Mouse (Mus musculus): Measurements from ENCODE around the gene Sft2d1. TPM values are rescaled to one million over a fixed set of nuclear protein-coding genes. Genes with fewer than 3 reads are reported as not detected.
"Not testable (repeated sequence)": the region's sequence is repeated elsewhere in the genome, so short reads cannot be mapped to it uniquely, and the experiment has no call there.

The Sft2d1 gene
- polyA plus RNA-seq, 1 experiment = 56.3 TPM

GRCm38 (mm10) chr17:8330602-8331001, 19.7 kb downstream of the Sft2d1 start:
- Histone ChIP-seq H3K27ac (ENCODE audit: insufficient read depth, low read length) (no peak overlapping the region), H3K4me3 (ENCODE audit: insufficient read depth, low read length) (no peak overlapping the region), H3K4me1 (ENCODE audit: control insufficient read depth, insufficient read depth, low read length) (no peaks in the 10 kb centered on the region)
- TF ChIP-seq CTCF (IDR thresholded peaks at IDR 0.05; ENCODE audit: borderline replicate concordance, insufficient read depth, low read length) (no peak), POLR2A (IDR thresholded peaks at IDR 0.05; ENCODE audit: low read depth, low read length) (no peak)

- not testable (repeated sequence) for H3K27ac ChIP-seq (ENCODE audit: insufficient read depth, low read length); H3K4me3 ChIP-seq (ENCODE audit: insufficient read depth, low read length); H3K4me1 ChIP-seq (ENCODE audit: control insufficient read depth, insufficient read depth, low read length)
These were observed 26.3 kb downstream of the Sft2d1 start, which contains the start of gene Prr18 for GRCm38 (mm10) chr17:8337159-8337558. Prr18 (plus strand) TSS chr17:8337459.

- H3K27ac ChIP-seq (ENCODE audit: insufficient read depth, low read length) = no peak overlapping the region
- no peaks in the 10 kb centered on the region for H3K4me1 ChIP-seq (ENCODE audit: control insufficient read depth, insufficient read depth, low read length)
- TF ChIP-seq CTCF (IDR thresholded peaks at IDR 0.05; ENCODE audit: borderline replicate concordance, insufficient read depth, low read length) (no peak), POLR2A (IDR thresholded peaks at IDR 0.05; ENCODE audit: low read depth, low read length) (no peak)
- no peak overlapping the region for H3K4me3 ChIP-seq (ENCODE audit: insufficient read depth, low read length)
These were observed 28.9 kb downstream of the Sft2d1 start for GRCm38 (mm10) chr17:8339666-8340374.

GRCm38 (mm10) chr17:8340407-8341359, 29.8 kb downstream of the Sft2d1 start:
- Histone ChIP-seq H3K4me1 (ENCODE audit: control insufficient read depth, insufficient read depth, low read length) (no peaks in the 10 kb centered on the region), H3K27ac (ENCODE audit: insufficient read depth, low read length) (no peak overlapping the region), H3K4me3 (ENCODE audit: insufficient read depth, low read length) (peak overlapping the region; percentile 4)
- TF ChIP-seq POLR2A (IDR thresholded peaks at IDR 0.05; ENCODE audit: low read depth, low read length) (no peak), CTCF (IDR thresholded peaks at IDR 0.05; ENCODE audit: borderline replicate concordance, insufficient read depth, low read length) (no peak)

- Histone ChIP-seq H3K4me1 (ENCODE audit: control insufficient read depth, insufficient read depth, low read length) (no peaks in the 10 kb centered on the region), H3K4me3 (ENCODE audit: insufficient read depth, low read length) (peak overlapping the region; percentile 4), H3K27ac (ENCODE audit: insufficient read depth, low read length) (no peak overlapping the region)
- TF ChIP-seq CTCF (IDR thresholded peaks at IDR 0.05; ENCODE audit: borderline replicate concordance, insufficient read depth, low read length) (no peak), POLR2A (IDR thresholded peaks at IDR 0.05; ENCODE audit: low read depth, low read length) (no peak)
These were observed 30.6 kb downstream of the Sft2d1 start for GRCm38 (mm10) chr17:8341360-8341963.

GRCm38 (mm10) chr17:8342706-8343105, 31.8 kb downstream of the Sft2d1 start:
- H3K4me1 ChIP-seq (ENCODE audit: control insufficient read depth, insufficient read depth, low read length) = no peaks in the 10 kb centered on the region
- H3K27ac ChIP-seq (ENCODE audit: insufficient read depth, low read length) = no peak overlapping the region
- no peak overlapping the region for H3K4me3 ChIP-seq (ENCODE audit: insufficient read depth, low read length)
- no peak for TF ChIP-seq CTCF (IDR thresholded peaks at IDR 0.05; ENCODE audit: borderline replicate concordance, insufficient read depth, low read length)
- no peak for TF ChIP-seq POLR2A (IDR thresholded peaks at IDR 0.05; ENCODE audit: low read depth, low read length)

- Histone ChIP-seq H3K4me1 (ENCODE audit: control insufficient read depth, insufficient read depth, low read length) (no peaks in the 10 kb centered on the region), H3K27ac (ENCODE audit: insufficient read depth, low read length) (no peak overlapping the region), H3K4me3 (ENCODE audit: insufficient read depth, low read length) (no peak overlapping the region)
These were observed 32.5 kb downstream of the Sft2d1 start for GRCm38 (mm10) chr17:8343416-8343815.

GRCm38 (mm10) chr17:8347765-8348285, 36.9 kb downstream of the Sft2d1 start:
- Histone ChIP-seq H3K27ac (ENCODE audit: insufficient read depth, low read length) (no peak overlapping the region), H3K4me3 (ENCODE audit: insufficient read depth, low read length) (no peak overlapping the region), H3K4me1 (ENCODE audit: control insufficient read depth, insufficient read depth, low read length) (no peaks in the 10 kb centered on the region)
- TF ChIP-seq POLR2A (IDR thresholded peaks at IDR 0.05; ENCODE audit: low read depth, low read length) (no peak), CTCF (IDR thresholded peaks at IDR 0.05; ENCODE audit: borderline replicate concordance, insufficient read depth, low read length) (no peak)

More at GRCm38 (mm10) chr17:8343416-8343815, 32.5 kb downstream of the Sft2d1 start:
- no peak for TF ChIP-seq CTCF (IDR thresholded peaks at IDR 0.05; ENCODE audit: borderline replicate concordance, insufficient read depth, low read length)

- no peak for TF ChIP-seq POLR2A (IDR thresholded peaks at IDR 0.05; ENCODE audit: low read depth, low read length)
- no peaks in the 10 kb centered on the region for H3K4me1 ChIP-seq (ENCODE audit: control insufficient read depth, insufficient read depth, low read length)
- no peak overlapping the region for H3K27ac ChIP-seq (ENCODE audit: insufficient read depth, low read length)
- no peak overlapping the region for H3K4me3 ChIP-seq (ENCODE audit: insufficient read depth, low read length)
These were observed 38.0 kb downstream of the Sft2d1 start for GRCm38 (mm10) chr17:8348941-8349340.
